Mouse (Mus musculus): Measurements from ENCODE around the gene Spdye4b.

Gene Spdye4b

DNA sequence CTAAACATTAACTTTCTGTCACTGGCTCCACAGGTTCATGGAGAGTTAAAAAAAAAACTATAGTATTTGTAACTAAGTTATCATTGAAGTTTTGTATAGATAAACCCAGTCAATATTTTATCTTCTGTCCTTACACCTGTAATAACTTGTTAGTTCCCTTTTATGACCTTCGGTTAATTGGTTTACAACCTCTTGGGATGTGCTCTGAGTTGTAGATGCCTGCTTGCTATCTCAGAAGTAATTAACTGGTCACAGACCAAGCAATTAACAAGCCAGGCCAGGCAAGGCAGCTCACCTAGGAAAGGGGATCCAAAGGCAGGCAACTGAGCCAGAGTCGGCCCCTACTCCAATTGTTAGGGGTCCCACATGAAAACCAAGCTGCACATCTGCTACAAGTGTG is 33.0 kb downstream of the Spdye4b start:
- 93% methylated on average over 2 of the region's 2 CpGs for WGBS

DNA sequence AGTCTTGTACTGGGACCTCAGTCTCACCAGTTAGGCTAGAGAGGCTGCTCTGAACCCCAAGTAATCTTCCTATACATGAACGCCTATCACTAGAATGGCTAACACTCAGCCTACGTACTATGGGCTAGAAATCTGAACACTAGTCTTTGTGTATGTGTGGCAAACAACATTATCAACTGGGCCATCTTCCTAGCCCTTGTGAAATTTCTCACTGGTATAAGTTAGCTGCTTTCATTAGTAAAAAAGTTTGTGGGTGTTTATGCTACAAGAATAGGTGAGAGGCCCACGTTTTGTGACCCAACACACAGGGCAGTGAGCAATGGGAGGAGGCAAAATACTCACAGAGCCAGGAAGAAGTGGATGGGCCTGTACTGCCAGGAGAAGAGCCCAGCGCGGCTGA is 40.2 kb downstream of the Spdye4b start:
- WGBS: 87% methylated on average over 5 of the region's 5 CpGs

DNA sequence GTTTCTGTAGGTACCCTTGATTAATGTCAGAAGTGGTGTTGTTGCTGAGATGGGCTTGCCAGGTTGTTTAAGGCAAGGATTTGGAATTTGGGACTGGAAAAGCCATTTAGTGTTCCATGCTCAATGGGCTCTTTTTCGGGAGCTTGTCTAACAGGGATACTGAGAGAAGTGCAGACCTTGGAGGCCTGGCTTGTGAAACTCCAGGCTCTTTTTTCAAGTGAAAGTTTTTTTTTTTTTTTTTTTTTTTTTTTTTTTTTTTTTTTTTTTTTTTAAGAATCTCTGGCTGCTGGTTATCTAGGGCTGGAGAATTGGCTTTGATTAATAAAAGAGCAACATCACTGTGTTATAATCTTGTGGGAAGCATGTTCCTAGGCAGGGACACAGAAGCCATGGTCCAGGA is 41.5 kb downstream of the Spdye4b start:
- 78% methylated on average over 1 of the region's 1 CpGs for WGBS

DNA sequence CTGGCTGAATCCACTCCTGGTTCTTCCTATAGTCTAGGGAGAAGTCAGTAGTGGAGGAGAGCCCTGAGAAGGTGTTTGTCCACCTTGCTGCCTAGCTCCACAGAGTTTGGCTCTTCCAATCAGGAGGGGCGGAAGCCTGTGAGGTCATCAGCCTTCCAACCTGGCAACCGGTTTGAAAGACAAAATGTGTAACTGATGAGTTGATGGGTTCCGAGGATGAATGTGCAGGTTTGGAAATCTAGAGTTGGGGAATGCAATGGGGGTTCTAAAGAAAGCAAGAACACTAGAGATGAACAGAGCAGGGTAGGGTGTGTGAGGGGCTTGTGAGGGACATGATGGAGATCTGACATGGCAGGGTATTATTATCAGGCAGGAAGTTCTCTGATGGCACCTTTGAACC is 46.0 kb downstream of the Spdye4b start, which contains the start of gene Spdye4a:
Gene Spdye4a (minus strand): TSS at position 101 of the 400 bp plus-strand sequence.
- WGBS: 93% methylated on average over 3 of the region's 3 CpGs

DNA sequence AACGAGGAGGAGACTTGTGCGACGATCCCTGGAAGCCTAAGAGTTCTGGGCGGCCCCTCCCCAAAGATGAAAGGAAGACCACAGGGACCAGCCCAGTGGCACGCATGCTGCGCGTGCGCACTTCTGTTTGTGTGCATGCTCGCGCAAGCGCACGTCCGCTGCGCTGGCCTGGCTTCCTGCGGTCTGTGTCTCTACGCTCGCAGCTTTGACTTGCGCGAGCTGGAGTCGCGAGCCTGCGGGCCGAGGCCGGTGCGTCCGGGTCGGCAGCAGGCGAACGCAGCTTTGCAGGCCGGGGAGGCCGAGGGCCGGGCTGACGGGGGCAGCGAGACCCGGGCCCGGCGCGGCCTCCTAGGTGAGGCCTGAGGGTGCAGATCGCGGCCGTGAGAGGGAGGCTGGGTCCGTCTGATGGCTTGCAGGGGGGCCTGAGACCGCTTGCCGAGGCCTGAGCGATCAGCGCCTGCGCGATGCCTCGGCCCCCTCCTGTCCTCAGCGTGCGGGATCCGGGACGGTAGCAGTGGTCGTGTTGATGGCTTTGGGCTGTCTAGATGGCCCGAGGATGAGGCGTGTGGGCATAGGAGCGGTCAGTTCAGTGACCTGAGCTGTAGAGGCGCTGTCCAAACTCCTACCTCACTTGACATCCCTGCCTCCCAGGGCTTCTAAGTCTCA is 54.3 kb downstream of the Spdye4b start, which contains the start of gene Zfp12:
Gene Zfp12 (plus strand): TSS at position 136 of the 666 bp plus-strand sequence.
- WGBS: under 1% methylated on average over 58 of the region's 58 CpGs

DNA sequence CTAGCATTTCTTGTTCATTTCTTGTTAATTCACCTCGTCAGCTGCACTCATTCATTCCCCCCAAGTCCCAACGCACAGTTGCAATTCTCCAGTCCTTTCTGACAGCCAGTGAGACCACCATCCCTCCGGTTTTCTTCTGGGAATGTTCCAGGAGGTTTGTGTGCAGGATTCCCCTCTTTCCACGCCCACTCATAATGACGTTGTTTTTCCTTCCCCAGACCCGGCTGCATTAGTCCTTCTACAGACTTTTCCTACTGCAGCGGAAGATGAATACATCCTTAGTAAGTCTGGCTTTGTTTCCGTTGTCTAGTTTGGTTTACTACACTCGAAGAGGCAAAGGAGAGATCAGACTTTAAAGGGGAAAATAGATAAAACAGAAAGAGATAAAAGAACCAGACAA is 55.2 kb downstream of the Spdye4b start:
- 29% methylated on average over 9 of the region's 9 CpGs for WGBS

DNA sequence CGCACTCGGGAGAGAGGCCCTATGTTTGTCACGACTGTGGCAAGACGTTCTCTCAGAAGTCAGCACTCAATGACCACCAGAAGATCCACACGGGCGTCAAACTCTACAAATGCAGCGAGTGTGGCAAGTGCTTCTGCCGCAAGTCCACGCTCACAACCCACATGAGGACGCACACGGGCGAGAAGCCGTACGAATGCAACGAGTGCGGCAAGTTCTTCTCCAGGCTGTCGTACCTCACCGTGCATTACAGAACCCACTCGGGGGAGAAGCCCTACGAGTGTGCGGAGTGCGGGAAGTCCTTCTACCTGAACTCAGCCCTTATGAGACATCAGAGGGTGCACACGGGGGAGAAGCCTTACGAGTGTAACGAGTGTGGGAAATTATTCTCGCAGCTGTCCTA is 64.1 kb downstream of the Spdye4b start:
- 96% methylated on average over 26 of the region's 26 CpGs for WGBS

DNA sequence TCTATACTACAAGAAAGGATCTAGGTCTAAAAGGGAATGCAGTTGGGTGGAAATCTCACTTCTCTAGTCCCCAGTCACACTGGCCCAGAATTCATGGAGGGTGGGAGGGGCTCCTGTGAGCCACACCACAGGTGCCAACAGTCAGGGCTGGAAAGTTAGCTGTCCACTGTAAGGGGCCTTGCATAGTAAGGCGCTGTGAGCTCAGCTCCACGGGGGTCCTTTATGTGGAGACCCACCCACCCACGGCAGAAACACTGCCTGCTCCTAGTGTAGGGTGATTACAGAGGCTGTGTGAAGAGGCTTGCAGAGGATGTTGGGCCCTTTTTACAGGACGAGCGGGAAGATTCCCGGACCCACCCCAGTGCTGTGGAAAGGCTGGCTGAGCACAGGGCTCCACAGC is 71.2 kb downstream of the Spdye4b start:
- WGBS: 64% methylated on average over 6 of the region's 6 CpGs

DNA sequence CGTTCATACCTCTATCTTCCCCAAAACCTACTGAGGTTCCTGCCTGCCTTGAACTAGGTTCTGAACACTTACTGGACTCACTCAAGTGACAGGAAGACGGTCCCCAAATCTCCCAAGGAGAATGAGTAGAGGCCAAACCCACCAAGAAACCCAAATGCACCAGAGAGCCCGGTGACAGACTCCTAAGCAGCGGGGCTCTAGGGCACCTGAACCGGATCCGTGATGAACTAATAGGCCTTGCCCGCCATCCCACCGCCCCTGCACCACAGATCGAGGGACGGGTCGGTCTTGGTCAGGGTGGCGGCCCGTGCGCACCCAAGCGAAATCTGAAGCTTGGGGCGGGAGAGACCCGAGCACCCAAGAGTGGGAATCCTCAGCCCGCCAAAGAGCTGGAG is 72.0 kb downstream of the Spdye4b start:
- 76% methylated on average over 18 of the region's 18 CpGs for WGBS

DNA sequence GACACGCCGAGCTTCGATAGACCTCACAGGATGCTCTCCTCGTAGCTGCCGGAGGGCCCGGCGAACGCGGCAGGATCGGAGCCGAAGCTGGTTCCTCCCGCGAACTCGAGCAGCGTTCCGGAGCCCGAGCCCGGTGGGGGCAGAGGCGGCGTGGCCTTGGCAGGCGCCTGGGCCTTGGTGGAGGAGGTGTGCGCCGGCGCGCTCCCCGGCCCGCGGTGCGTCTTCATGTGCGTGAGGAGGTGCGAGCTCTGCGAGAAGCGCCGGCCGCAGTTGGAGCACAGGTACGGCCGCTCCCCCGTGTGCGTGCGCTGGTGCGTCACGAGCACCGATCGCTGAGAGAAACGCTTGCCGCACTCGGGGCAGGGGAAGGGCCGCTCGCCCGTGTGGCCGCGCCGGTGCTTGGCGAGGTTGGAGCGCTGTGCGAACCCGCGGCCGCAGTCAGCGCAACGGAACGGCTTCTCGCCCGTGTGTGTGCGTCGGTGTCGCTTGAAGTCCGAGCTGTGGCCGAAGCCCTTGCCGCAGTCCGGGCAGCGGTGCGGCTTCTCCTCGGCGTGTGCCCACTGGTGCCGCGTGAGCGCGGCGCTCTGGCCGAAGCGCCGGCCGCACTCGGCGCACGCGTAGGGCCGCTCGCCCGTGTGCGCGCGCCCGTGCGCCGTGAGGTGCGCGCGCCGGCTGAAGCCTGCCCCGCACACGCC is 72.5 kb downstream of the Spdye4b start:
- 32% methylated on average over 103 of the region's 103 CpGs for WGBS

DNA sequence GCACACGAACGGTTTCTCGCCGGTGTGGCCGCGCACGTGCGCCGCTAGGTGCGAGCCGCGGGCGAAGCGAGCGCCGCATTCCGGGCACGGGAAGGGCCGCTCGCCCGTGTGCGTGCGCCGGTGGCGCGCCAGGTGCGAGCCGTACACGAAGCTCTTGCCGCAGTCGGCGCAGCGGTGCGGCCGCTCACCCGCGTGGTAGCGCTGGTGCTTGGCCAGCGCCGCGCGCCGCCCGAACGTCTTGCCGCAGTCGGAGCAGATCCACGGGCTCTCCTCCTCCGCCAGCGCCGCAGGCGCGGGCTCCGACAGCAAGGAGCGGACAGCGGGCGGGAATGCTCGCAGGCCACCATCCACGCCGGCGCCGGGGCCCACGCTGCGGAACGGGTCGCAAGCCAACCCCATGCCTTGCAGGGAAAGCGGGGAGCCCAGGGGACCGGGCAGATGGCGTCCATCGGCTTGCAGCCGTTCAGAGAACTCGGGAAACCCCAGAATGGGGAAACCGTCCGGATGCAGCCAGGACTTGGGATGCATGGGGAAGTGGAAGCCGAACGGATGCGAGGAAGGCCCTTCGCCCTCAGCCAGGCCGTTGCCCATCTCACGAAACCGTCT is 73.2 kb downstream of the Spdye4b start:
- 27% methylated on average over 81 of the region's 81 CpGs for WGBS

Data from cerebral cortex, adult 2 months (tissue).